Mouse (Mus musculus) liver, embryonic 16.5 days (tissue): Measurements from ENCODE around the gene Thap2. TPM values are rescaled to one million over a fixed set of nuclear protein-coding genes. Genes with fewer than 3 reads are reported as not detected.

Experiments used
- ATAC-seq: fragments of 200-750 bp; cut with Nextera tagmentation; 2 replicates; pipeline ENCODE4 v1.8.0; 2017; ENCODE audit warnings: low read depth, mild to moderate bottlenecking, moderate number of reproducible peaks, moderate library complexity
- H3K27ac ChIP-seq: fragments of 300-500 bp; sonication (generic); 2 replicates; pipeline ENCODE4 v1.5.1; 2014; ENCODE audit warnings: mild to moderate bottlenecking, low read length
- H3K27me3 ChIP-seq: fragments of 300-500 bp; sonication (generic); 2 replicates; pipeline ENCODE4 v1.6.1; 2014; ENCODE audit warnings: low read depth, low read length, mixed read lengths; ENCODE audit not compliant: control insufficient read depth, insufficient read depth
- H3K36me3 ChIP-seq: fragments of 300-500 bp; sonication (generic); 2 replicates; pipeline ENCODE4 v1.6.1; 2014; ENCODE audit warnings: mild to moderate bottlenecking; ENCODE audit not compliant: control insufficient read depth, insufficient read depth
- H3K4me1 ChIP-seq: fragments of 300-500 bp; sonication (generic); 2 replicates; pipeline ENCODE4 v1.6.1; 2014; ENCODE audit warnings: low read depth, low read length, mixed read lengths; ENCODE audit not compliant: control insufficient read depth
- H3K4me2 ChIP-seq: fragments of 300-500 bp; sonication (generic); 2 replicates; pipeline ENCODE4 v1.6.1; 2014; ENCODE audit warnings: low read depth, low read length, mixed read lengths
- H3K4me3 ChIP-seq: fragments of 300-500 bp; sonication (generic); 2 replicates; pipeline ENCODE4 v1.5.1; 2014; ENCODE audit warnings: low read depth, mild to moderate bottlenecking, low read length
- H3K9ac ChIP-seq: fragments of 300-500 bp; sonication (generic); 2 replicates; pipeline ENCODE4 v1.6.1; 2014; ENCODE audit warnings: low read depth, low read length
- H3K9me3 ChIP-seq: fragments of 300-500 bp; sonication (generic); replicated peaks from 2 replicates; pipeline ENCODE4 v1.6.1; 2016; ENCODE audit warnings: low read length; ENCODE audit not compliant: control insufficient read depth
- whole genome bisulfite sequencing: fragments of 180-500 bp; shearing (Covaris S2); extraction: QIAGEN DNeasy Blood & Tissue Kit; methylation state at CpG from one replicate; pipeline ENCODE4 v1.1.7; 2014; ENCODE audit not compliant: insufficient replicate concordance; 5-methylcytosine and 5-hydroxymethylcytosine counted together
- polyA plus RNA-seq: library from polyadenylated mRNA; unstranded; fragments of >200 nt; fragmentation: Nextera tagmentation; extraction: Ambion mirVana; gene quantifications from 2 replicates; pipeline ENCODE4 v1.2.1, GENCODE M21; 2015

Gene Thap2
- polyA plus RNA-seq, 1 experiment from 2014 or later = 5.5 TPM

GRCm38 (mm10) chr10:115321317-115322035, 62.8 kb downstream of the Thap2 start:
- Histone ChIP-seq H3K4me3 (no peak overlapping the region), H3K27ac (peak overlapping the region; percentile 54; the same call in 1 of the 2 replicates), H3K9ac (no peak overlapping the region), H3K4me2 (no peak overlapping the region), H3K4me1 (peaks cover under 1% of the 10 kb centered on the region), H3K9me3 (no peaks in the 10 kb centered on the region), H3K27me3 (no peaks in the 10 kb centered on the region), H3K36me3 (no peaks in the 10 kb centered on the region)
- no peak for ATAC-seq
- 39% methylated on average over 5 of the region's 5 CpGs for WGBS

Other genes starting within 250 kb of the Thap2 start
- gene Tph2, start 199.4 kb downstream of the Thap2 start, polyA plus RNA-seq = not detected in 2 replicates
- gene Tbc1d15, start 133.0 kb downstream of the Thap2 start, polyA plus RNA-seq = 33.5 and 35.6 TPM in 2 replicates
- 1.8 TPM in 2 replicates for gene Rab21, start 68.8 kb downstream of the Thap2 start, polyA plus RNA-seq
- gene Tmem19, start 21.9 kb downstream of the Thap2 start, polyA plus RNA-seq = 9.5 and 9.9 TPM in 2 replicates
- 5.9 and 6.8 TPM in 2 replicates for gene Zfc3h1, start 516 bp upstream of the Thap2 start, polyA plus RNA-seq
- gene A930009A15Rik, start 185.5 kb upstream of the Thap2 start, polyA plus RNA-seq = not detected in 2 replicates
- gene Lgr5, start 203.3 kb upstream of the Thap2 start, polyA plus RNA-seq = 0.63 and 0.71 TPM in 2 replicates